Mouse (Mus musculus) stomach, postnatal 0 days (tissue): Measurements from ENCODE around the gene Urb1.
A peak's percentile ranks its signal among the peaks of the same experiment; 100 is the strongest.

Source experiments
- CTCF ChIP-seq: IDR thresholded peaks from 2 replicates; pipeline ENCODE4 v1.5.1; 2016; ENCODE audit warnings: antibody characterized with exemption, low read depth, mild to moderate bottlenecking, moderate library complexity
- EP300 ChIP-seq: optimal IDR thresholded peaks from 2 replicates; pipeline ENCODE3; 2016; ENCODE audit warnings: antibody characterized with exemption

DNA sequence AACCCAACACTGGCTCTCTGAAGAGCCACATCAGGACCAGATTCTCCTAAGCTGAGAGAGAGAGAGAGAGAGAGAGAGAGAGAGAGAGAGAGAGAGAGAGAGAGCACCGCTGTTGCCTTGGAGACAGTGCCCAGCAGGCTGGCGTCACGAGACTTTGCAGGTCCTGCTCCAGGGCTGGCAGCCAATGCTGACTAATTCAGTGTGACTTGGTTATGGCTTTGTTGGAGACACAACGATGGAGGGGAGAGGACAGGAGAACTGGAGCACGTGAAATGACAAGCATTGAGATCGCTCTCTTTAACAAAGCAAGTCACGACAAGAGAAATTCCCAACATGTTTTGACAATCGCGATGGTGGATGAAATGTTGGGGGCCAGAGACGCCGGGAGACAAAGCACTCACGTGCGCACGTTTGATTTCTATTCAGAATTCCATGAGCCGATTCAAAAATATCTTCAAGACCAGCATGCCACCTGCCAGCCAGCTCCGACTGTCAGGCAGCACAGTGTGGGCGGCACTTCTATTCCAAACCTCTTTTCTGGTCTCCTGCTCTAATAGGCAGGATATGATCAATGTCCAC, 100.4 kb downstream of the Urb1 start:
- TF ChIP-seq CTCF, result 0 out of 2 replicates have a peak, but pooled peaks have one; percentile 1
- no peak for TF ChIP-seq EP300
